Mouse (Mus musculus) erythroblast, adult 5-6 weeks (primary cell): ENCODE measurements around the gene Atpaf1. TPM values are rescaled to one million over a fixed set of nuclear protein-coding genes. Genes with fewer than 3 reads are reported as not detected.
A peak's percentile ranks its signal among the peaks of the same experiment; 100 is the strongest.

ENCODE experiments used
- ATAC-seq: replicated peaks from 2 replicates; pipeline ENCODE4 v1.8.0; 2016; ENCODE audit warnings: moderate number of reproducible peaks, mild to moderate bottlenecking, moderate TSS enrichment, inconsistent platforms; ENCODE audit not compliant: poor library complexity, low FRiP score, severe bottlenecking
- total RNA-seq, 2 experiments: library from RNA; stranded (forward) in 1 of 2; stranded (reverse) in 1 of 2; fragments of 150-400 nt in 1 of 2; fragments of 200-764, 138-1000 nt in 1 of 2; gene quantifications; 2 replicates each; pipeline versions ENCODE4 v1.2.3 to v1.2.4; 2015 to 2017; ENCODE audit warnings: low replicate concordance in 2 of 2

The Atpaf1 gene
- total RNA-seq, 2 experiments from 2014 or later, result 2.3 to 2.7 TPM

DNA sequence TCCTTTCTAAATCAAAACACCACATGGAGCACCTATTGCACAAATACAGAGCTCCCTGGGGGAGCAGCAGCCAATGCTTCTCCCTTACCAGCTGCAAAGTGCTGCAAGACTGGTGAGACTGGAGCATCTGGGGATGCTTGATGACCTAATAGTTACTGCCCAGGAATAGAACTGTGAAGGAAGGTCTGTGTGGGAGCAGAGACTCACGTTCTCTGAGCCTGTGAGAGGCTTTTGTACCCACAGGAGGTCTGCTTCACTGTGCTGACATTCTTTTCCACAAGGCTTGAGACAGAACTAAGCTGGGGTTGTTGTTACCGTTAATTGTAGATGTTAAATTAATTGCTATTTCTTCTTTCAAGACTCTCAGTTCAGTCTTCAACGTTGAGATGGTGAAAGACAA lies 6.3 kb downstream of the Atpaf1 start:
- no peak for ATAC-seq

DNA sequence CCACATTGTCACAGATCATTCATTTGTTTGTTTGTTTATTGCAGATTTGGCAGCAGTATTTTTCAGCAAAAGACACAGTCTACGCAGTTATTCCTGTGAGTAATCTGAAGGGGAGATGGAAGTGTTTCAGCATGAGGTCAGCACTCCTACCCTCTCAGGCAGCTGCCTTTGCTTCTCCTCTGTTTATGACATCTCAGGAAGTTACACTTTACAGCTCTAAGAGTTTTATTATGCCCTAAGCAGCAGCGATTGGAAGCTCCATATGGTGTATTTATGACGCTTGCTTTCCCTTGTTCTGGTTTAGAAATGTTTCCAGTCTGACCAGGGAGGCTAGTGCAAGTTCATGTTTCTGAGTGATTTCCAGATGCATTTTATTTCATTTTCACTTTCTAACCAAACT lies 10.7 kb downstream of the Atpaf1 start:
- ATAC-seq, result no peak

- ATAC-seq, result no peak
Measured at GRCm38 (mm10) chr4:115799981-115800380, 15.4 kb downstream of the Atpaf1 start.

DNA sequence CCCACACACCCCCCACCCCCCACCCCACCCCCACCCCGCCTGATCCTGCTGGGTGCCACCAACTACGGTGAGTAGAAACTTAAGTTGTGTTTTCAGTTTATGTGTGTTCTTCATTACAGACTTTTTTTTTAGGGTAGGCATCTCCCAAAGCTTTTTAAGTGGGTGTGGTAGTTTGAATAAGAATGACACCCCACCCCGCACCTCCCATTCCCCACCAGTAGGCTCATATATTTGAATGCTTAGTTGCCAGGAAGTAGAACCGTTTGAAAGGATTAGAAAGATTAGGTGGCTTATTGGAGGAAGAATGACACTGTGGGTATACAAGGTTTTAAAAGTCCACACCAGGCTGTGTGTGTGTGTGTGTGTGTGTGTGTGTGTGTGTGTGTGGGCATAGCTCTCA lies 27.7 kb downstream of the Atpaf1 start:
- ATAC-seq, result no peak

DNA sequence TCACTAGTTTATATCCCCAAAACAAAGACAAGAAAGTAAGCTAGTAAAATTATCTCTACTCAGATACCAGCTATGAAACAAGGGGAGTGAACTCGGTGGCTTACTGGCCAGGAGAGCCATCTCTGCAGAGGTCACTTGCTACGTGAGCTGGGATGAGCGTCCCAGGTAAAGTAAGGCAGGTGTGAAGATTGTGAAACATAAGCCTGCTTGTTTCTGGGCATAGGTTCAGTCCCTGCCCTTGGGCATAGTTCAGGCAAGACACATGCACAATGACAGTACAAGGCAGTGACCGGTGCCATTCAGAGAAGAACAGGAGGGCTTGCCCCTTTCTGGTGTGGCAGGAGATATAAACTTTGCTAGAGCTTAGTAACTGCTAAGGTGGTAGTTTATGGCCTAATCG lies 31.0 kb downstream of the Atpaf1 start:
- no peak for ATAC-seq

DNA sequence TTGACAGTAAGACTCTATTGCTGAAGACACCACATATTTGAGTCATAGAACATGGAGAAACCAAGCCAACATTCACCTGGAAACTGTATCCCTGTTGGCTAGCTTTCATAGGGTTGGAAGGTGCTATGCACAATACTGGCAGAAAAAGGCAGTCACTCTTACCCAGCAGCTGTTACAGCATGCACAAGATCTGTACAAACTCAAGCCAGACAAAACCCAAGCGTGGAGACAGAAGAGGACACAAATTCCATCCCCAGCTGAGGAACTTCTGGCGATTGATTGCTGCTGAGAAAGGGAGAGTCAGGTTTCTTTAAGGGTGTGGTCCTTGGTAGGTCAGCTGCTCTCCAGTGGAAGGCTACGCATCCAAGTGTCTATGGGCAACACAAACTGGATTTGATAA lies 35.6 kb downstream of the Atpaf1 start:
- ATAC-seq, result no peak

DNA sequence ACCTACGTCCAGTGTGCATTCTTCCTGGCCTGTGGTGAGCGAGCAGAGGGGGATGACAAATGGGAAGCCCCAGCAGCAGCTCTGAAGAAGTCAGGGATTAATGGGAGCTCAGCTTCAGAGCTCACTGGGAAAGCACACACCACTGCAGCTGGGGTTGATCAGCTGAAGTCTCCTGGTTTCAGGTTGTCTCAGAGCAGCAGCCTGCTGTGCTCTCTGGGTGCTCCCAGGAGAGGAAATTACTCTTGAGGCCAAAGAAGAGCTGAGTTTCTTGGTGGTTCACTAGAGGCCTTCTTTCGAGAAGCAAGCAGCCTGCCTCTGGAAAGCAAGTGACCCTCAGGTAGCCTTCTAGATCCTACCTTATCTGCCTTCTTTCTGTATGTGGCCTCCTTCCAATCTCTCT lies 36.3 kb downstream of the Atpaf1 start:
- ATAC-seq, result no peak

- ATAC-seq, result no peak
Measured at GRCm38 (mm10) chr4:115821431-115821830, 36.8 kb downstream of the Atpaf1 start.

DNA sequence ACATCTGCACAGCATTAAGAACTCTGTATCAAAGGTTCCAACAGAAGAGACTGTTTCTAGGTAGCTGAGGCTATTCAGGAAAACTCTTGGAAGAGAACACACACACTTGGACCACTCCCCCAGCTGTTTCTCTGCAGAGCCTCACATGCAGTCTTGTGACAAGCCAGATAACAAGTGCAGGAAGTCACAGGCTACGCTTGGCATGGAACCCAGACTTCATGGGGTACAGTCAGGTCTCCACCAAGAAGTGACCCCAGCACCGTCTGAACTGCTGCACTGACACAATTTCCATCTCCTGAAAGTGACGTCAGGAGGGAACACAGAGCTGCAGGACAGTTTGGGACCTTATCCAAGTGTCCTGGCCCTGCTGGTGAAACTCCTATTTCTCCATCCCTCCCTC lies 37.3 kb downstream of the Atpaf1 start:
- no peak for ATAC-seq

GRCm38 (mm10) chr4:115824178-115824577 lies 39.6 kb downstream of the Atpaf1 start:
- peak; percentile 41 for ATAC-seq

DNA sequence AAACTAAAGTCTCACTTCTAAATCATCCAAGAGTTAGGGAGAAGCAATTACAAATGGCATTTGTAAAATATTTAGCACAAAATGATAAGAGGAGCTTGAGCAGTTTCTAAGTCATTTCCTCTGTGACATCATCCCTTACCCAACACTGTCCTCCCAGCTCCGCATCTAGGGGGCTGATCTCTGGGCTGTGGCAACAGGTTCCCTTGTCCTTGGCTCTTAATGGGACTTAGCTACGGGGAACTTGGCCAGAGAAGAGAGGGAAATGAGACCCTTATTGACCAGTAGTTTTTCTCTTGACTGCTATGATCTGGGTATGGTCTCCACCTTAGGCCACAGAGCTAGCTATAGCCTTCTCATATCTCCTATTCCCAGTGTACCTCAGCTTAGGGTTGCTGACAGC lies 40.7 kb downstream of the Atpaf1 start:
- ATAC-seq, result no peak

DNA sequence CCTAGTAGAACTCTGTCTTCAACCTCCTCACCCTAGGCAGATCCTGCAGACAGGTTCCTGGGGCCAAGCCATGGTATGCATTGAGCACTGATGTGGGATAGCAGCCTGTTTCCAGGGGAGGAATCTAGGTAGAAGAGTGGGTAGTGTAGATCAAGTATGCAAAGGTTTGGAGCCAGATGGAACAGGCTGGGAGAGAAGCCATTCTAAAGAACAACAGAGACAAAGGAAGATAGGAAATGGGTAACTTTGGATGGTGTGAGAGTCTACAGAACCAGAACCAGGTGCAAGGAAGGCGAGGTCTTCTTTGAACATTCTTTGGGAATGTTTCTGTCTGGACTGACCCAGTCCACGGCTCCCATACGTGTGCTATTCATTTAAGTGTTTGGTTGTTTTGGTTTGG lies 42.5 kb downstream of the Atpaf1 start:
- ATAC-seq, result no peak

- ATAC-seq, result no peak
Measured at GRCm38 (mm10) chr4:115827535-115827887, 42.9 kb downstream of the Atpaf1 start.

DNA sequence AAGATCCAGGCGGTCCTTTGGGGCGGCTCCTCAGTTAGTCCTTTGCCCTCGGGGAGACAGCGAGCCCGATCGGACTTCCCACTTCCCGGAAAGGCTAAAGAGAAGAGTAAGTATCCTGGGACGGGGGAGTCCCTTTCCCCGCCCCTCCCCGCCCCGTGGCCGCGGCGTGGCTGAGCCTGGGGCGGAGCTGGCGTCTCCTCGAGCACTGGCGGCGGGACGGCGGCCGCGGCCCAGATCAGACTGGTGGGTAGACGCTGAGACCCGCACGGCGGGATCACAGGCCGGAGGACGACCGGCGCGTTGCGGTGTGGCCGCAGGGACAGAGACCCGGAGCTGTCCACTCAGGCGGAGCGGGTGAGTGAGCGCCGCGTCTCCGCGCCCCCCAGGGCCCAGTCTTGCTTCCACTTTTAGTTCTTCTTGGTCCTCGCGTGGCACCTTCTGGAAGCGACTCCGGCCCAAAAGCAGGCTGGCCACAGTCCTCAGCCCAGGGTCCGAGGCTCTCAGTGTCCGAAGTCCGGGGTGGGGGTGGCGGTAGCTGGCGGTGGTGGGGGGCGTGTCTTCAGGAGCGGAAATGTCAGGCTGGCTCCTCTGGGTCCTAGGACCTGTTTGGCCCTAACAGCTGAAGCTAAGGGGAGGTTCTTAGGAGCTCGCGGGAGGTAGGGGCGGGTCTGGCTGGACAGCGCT lies 43.4 kb downstream of the Atpaf1 start, which contains the start of gene Mob3c:
Gene Mob3c, plus strand, starts transcription at position 205 of the 684 bp plus-strand sequence.
- ATAC-seq, result peak; percentile 88

DNA sequence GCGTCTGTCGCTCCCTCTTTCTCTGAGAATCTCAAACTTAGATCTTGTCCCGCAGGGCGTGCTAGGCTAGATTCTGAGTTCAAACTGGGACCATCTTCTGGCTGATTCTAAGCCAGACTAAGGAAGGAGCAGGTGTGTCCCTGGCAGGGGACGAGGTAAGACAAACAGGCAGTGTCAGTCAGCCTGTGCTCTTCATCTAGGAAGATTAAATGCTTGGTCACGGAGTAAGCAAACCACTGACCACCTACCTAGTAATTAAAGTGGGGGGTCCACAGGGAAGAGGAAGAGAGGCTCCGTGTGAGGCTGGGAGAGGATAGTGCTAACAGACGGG lies 43.9 kb downstream of the Atpaf1 start:
- no peak for ATAC-seq

- ATAC-seq, result no peak
Measured at GRCm38 (mm10) chr4:115830491-115830890, 45.9 kb downstream of the Atpaf1 start.

DNA sequence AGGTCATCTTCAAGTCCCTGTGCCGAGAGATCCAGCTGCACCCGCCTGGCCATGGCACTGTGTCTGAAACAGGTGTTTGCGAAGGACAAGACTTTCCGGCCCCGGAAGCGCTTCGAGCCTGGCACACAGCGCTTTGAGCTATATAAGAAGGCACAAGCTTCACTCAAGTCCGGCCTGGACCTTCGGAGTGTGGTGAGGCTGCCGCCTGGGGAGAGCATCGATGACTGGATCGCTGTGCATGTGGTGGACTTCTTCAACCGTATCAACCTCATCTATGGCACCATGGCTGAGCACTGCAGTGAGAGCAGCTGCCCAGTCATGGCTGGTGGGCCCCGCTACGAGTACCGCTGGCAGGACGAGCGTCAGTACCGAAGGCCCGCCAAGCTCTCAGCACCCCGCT lies 46.6 kb downstream of the Atpaf1 start:
- ATAC-seq, result no peak

- ATAC-seq, result no peak
Measured at GRCm38 (mm10) chr4:115832040-115832439, 47.4 kb downstream of the Atpaf1 start.

DNA sequence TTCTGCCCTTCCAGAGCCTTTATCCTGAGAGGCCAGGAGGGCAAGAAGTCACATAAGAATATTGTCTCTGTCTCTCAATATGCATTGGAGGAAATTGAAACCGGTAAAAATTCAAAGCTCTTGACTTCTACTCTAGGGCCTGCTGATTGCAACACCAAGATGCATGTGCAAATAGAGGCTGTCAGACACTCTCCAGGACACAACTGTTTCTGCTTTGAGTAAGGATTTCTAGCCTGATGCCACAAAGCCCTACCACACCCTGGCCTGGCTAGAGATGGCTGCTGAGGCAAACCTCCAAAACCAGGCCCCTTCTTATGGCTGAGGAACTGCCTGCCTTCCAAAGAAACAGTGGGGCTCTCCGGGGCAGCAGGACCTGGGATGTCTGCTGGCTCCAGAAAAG lies 51.0 kb downstream of the Atpaf1 start:
- ATAC-seq, result no peak

DNA sequence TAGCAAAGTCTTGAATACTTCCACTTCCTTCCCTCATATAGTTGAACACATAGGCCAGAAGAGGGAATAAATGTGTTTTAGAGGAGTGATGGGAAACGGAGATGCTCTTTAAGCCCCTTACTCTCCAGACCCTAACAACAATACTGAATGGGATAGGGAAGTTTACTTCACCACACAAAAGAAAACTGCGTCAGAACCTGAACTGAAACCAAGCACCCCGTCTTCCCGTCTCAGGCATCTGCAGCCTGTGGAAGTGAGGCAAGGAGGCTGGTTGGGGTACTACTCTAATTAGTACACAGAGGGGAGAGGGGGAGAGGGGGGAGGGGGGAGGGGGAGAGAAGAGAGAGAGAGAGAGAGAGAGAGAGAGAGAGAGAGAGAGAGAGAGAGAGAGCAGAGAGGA lies 53.6 kb downstream of the Atpaf1 start:
- no peak for ATAC-seq

DNA sequence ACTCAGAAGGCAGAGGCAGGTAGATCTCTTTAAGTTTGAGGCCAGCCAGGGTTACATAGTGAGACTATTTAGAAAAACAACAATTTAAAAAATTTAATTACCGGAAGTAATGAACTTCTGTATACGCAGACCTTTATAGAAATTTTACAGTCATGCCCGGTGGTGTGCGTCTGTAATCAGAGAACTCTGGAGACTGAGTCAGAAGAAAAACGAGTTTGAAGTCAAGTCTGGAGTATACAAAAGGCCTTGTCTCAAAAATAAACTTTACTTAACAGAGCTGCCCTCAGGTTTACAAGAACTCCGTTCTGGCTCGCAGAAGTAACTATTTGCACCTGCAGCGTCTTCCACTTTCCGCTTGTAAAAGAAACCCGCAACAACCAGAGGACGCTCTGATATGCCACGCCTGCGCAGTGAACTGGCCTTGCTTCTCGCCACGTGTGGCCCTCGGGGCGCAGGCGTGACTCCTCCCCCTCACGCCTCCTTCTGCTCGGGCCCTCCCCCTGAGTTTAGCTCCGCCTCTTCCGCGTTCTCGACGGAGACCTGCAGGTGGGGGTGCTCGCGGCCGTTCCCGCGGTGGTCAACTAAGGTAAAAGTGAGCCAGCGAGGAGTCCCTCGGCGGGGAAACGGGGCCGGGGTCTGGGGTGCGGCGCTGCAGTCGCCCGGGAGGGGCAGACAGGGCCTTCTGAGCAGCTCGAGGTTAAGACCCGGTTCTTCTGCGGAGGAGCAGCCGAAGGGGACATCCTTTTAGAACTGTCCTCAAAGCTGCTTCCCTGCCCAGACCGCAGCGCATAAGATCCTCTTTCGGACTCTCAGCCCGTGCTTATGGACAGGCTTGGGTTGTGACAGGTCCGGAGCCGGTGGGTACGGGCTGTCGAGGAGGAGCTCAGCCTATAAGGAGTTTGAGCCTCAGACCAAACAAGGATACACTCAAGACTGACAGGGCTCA lies 54.4 kb downstream of the Atpaf1 start, which contains the start of gene Mknk1:
Gene Mknk1, plus strand, starts transcription at position 503 of the 946 bp plus-strand sequence.
- ATAC-seq, result peak; percentile 97
